Mouse (Mus musculus) liver, embryonic 13.5 days (tissue): ENCODE measurements around the gene Borcs5. TPM values are rescaled to one million over a fixed set of nuclear protein-coding genes. Genes with fewer than 3 reads are reported as not detected.
A peak's percentile ranks its signal among the peaks of the same experiment; 100 is the strongest.
"Not testable (repeated sequence)": the region's sequence is repeated elsewhere in the genome, so short reads cannot be mapped to it uniquely, and the experiment has no call there.

Experiments
- ATAC-seq: fragments of 200-750 bp; cut with Nextera tagmentation; 2 replicates; pipeline ENCODE4 v1.8.0; 2017; ENCODE audit warnings: low read depth, mild to moderate bottlenecking, moderate number of reproducible peaks, moderate library complexity
- DNase-seq: peaks from one replicate; pipeline ENCODE4 v3.0.0; 2022
- H3K27ac ChIP-seq: fragments of 300-500 bp; sonication (generic); 2 replicates; pipeline ENCODE4 v1.5.1; 2015; ENCODE audit warnings: moderate library complexity, mild to moderate bottlenecking, inconsistent platforms
- H3K27me3 ChIP-seq: fragments of 300-500 bp; sonication (generic); 2 replicates; pipeline ENCODE4 v1.6.1; 2015; ENCODE audit warnings: mild to moderate bottlenecking, inconsistent platforms
- H3K36me3 ChIP-seq: fragments of 300-500 bp; sonication (generic); 2 replicates; pipeline ENCODE4 v1.6.1; 2015; ENCODE audit warnings: mild to moderate bottlenecking, inconsistent platforms
- H3K4me1 ChIP-seq: fragments of 300-500 bp; sonication (generic); replicated peaks from 2 replicates; pipeline ENCODE4 v1.6.1; 2015; ENCODE audit warnings: inconsistent platforms
- H3K4me2 ChIP-seq: fragments of 300-500 bp; sonication (generic); 2 replicates; pipeline ENCODE4 v1.6.1; 2015; ENCODE audit warnings: inconsistent platforms, mild to moderate bottlenecking, moderate library complexity
- H3K4me3 ChIP-seq: fragments of 300-500 bp; sonication (generic); replicated peaks from 2 replicates; pipeline ENCODE4 v1.5.1; 2015; ENCODE audit warnings: mild to moderate bottlenecking, inconsistent platforms
- H3K9ac ChIP-seq: fragments of 300-500 bp; sonication (generic); 2 replicates; pipeline ENCODE4 v1.6.1; 2015; ENCODE audit warnings: mild to moderate bottlenecking, inconsistent platforms
- H3K9me3 ChIP-seq: fragments of 300-500 bp; sonication (generic); replicated peaks from 2 replicates; pipeline ENCODE4 v1.6.1; 2016; ENCODE audit warnings: inconsistent platforms
- WGBS: fragments of 180-500 bp; shearing (Covaris S2); methylation state at CpG from one replicate; pipeline ENCODE4 v1.1.7; 2015; ENCODE audit not compliant: insufficient replicate concordance; 5-methylcytosine and 5-hydroxymethylcytosine counted together
- polyA plus RNA-seq: library from polyadenylated mRNA; unstranded; fragments of >200 nt; fragmentation: Nextera tagmentation; extraction: Ambion mirVana; gene quantifications from 2 replicates; pipeline ENCODE4 v1.2.1, GENCODE M21; 2015

Gene Borcs5
- polyA plus RNA-seq, 1 experiment from 2014 or later: 11.9 TPM

GRCm38 (mm10) chr6:134677504-134677903 lies 38.2 kb downstream of the Borcs5 start:
- DNase-seq (no peak), ATAC-seq (no peak)
- H3K27ac ChIP-seq: no peak overlapping the region
- WGBS: 75% methylated on average over 4 of the region's 4 CpGs
- peaks cover 17% of the 10 kb centered on the region for H3K4me1 ChIP-seq
- no peaks in the 10 kb centered on the region for H3K9me3 ChIP-seq
- H3K9ac ChIP-seq: no peak overlapping the region
- H3K4me3 ChIP-seq: no peak overlapping the region
- H3K4me2 ChIP-seq: no peak overlapping the region
- no peaks in the 10 kb centered on the region for H3K27me3 ChIP-seq
- no peaks in the 10 kb centered on the region for H3K36me3 ChIP-seq

GRCm38 (mm10) chr6:134678037-134678436 lies 38.7 kb downstream of the Borcs5 start:
- no peak for DNase-seq
- Histone ChIP-seq H3K9me3 (no peaks in the 10 kb centered on the region), H3K27me3 (no peaks in the 10 kb centered on the region), H3K27ac (no peak overlapping the region), H3K36me3 (no peaks in the 10 kb centered on the region), H3K4me1 (peaks cover 17% of the 10 kb centered on the region), H3K4me3 (no peak overlapping the region), H3K9ac (no peak overlapping the region), H3K4me2 (no peak overlapping the region)
- ATAC-seq: peak; percentile 55
- 19% methylated on average over 3 of the region's 3 CpGs for WGBS

GRCm38 (mm10) chr6:134679330-134679729 lies 40.0 kb downstream of the Borcs5 start:
- not testable (repeated sequence) for H3K9me3 ChIP-seq, H3K27ac ChIP-seq, H3K4me2 ChIP-seq, H3K4me3 ChIP-seq, H3K27me3 ChIP-seq, H3K9ac ChIP-seq, H3K36me3 ChIP-seq, DNase-seq, ATAC-seq
- WGBS: 55% methylated on average over 4 of the region's 4 CpGs
- peaks cover 17% of the 10 kb centered on the region for H3K4me1 ChIP-seq

GRCm38 (mm10) chr6:134684354-134684915 lies 45.1 kb downstream of the Borcs5 start:
- ATAC-seq (no peak), DNase-seq (no peak)
- H3K4me3 ChIP-seq: no peak overlapping the region
- H3K36me3 ChIP-seq: 0 out of 2 replicates have a peak, but pooled peaks cover 3% of the 10 kb centered on the region
- no peak overlapping the region for H3K9ac ChIP-seq
- WGBS: 72% methylated on average over 6 of the region's 6 CpGs
- no peaks in the 10 kb centered on the region for H3K27me3 ChIP-seq
- H3K4me1 ChIP-seq: peaks cover 5% of the 10 kb centered on the region; the same call in 1 of the 2 replicates
- H3K9me3 ChIP-seq: no peaks in the 10 kb centered on the region
- no peak overlapping the region for H3K4me2 ChIP-seq
- H3K27ac ChIP-seq: no peak overlapping the region

- Histone ChIP-seq H3K9ac (no peak overlapping the region), H3K9me3 (no peaks in the 10 kb centered on the region), H3K27me3 (no peaks in the 10 kb centered on the region), H3K4me1 (peaks cover 5% of the 10 kb centered on the region; the same call in 1 of the 2 replicates), H3K4me2 (no peak overlapping the region), H3K27ac (no peak overlapping the region), H3K36me3 (0 out of 2 replicates have a peak, but pooled peaks cover 3% of the 10 kb centered on the region), H3K4me3 (no peak overlapping the region)
- no peak for ATAC-seq
- 58% methylated on average over 2 of the region's 2 CpGs for WGBS
- no peak for DNase-seq
These were observed 45.7 kb downstream of the Borcs5 start for GRCm38 (mm10) chr6:134685040-134685439.

GRCm38 (mm10) chr6:134685515-134685914 lies 46.2 kb downstream of the Borcs5 start:
- 76% methylated on average over 6 of the region's 6 CpGs for WGBS
- no peak for DNase-seq
- no peak overlapping the region for H3K4me3 ChIP-seq

GRCm38 (mm10) chr6:134694498-134694897 lies 55.2 kb downstream of the Borcs5 start:
- H3K27ac ChIP-seq: no peak overlapping the region
- no peaks in the 10 kb centered on the region for H3K36me3 ChIP-seq
- no peak overlapping the region for H3K9ac ChIP-seq
- no peak overlapping the region for H3K4me2 ChIP-seq
- no peak for DNase-seq
- no peaks in the 10 kb centered on the region for H3K9me3 ChIP-seq
- H3K4me1 ChIP-seq: no peaks in the 10 kb centered on the region
- no peak overlapping the region for H3K4me3 ChIP-seq
- no peak for ATAC-seq
- WGBS: 79% methylated on average over 6 of the region's 6 CpGs
- no peaks in the 10 kb centered on the region for H3K27me3 ChIP-seq

More at GRCm38 (mm10) chr6:134685515-134685914, 46.2 kb downstream of the Borcs5 start:
- peaks cover under 1% of the 10 kb centered on the region; the same call in 1 of the 2 replicates for H3K4me1 ChIP-seq
- H3K4me2 ChIP-seq: no peak overlapping the region
- H3K27me3 ChIP-seq: no peaks in the 10 kb centered on the region
- H3K9me3 ChIP-seq: no peaks in the 10 kb centered on the region
- no peak overlapping the region for H3K27ac ChIP-seq
- H3K9ac ChIP-seq: no peak overlapping the region
- ATAC-seq: no peak
- 0 out of 2 replicates have a peak, but pooled peaks cover 3% of the 10 kb centered on the region for H3K36me3 ChIP-seq

GRCm38 (mm10) chr6:134694988-134695387 lies 55.7 kb downstream of the Borcs5 start:
- Histone ChIP-seq H3K4me1 (peaks cover 3% of the 10 kb centered on the region), H3K27ac (no peak overlapping the region), H3K27me3 (no peaks in the 10 kb centered on the region), H3K9me3 (no peaks in the 10 kb centered on the region), H3K36me3 (no peaks in the 10 kb centered on the region), H3K4me3 (no peak overlapping the region), H3K4me2 (no peak overlapping the region), H3K9ac (no peak overlapping the region)
- 93% methylated on average over 3 of the region's 3 CpGs for WGBS
- DNase-seq: no peak
- ATAC-seq: no peak

GRCm38 (mm10) chr6:134695625-134696024 lies 56.3 kb downstream of the Borcs5 start:
- ATAC-seq (no peak), DNase-seq (no peak)
- Histone ChIP-seq H3K4me3 (no peak overlapping the region), H3K36me3 (no peaks in the 10 kb centered on the region), H3K4me1 (peaks cover 10% of the 10 kb centered on the region), H3K4me2 (no peak overlapping the region), H3K27me3 (no peaks in the 10 kb centered on the region), H3K9me3 (no peaks in the 10 kb centered on the region), H3K9ac (no peak overlapping the region), H3K27ac (no peak overlapping the region)
- WGBS: 70% methylated on average over 3 of the region's 3 CpGs

GRCm38 (mm10) chr6:134696146-134696545 lies 56.8 kb downstream of the Borcs5 start:
- Histone ChIP-seq H3K4me2 (no peak overlapping the region), H3K27me3 (no peaks in the 10 kb centered on the region), H3K9ac (no peak overlapping the region), H3K27ac (no peak overlapping the region), H3K4me1 (peaks cover 13% of the 10 kb centered on the region), H3K9me3 (no peaks in the 10 kb centered on the region), H3K36me3 (no peaks in the 10 kb centered on the region), H3K4me3 (no peak overlapping the region)
- WGBS: 58% methylated on average over 4 of the region's 4 CpGs
- no peak for ATAC-seq
- DNase-seq: no peak

- 58% methylated on average over 2 of the region's 2 CpGs for WGBS
- Histone ChIP-seq H3K9ac (no peak overlapping the region), H3K9me3 (no peaks in the 10 kb centered on the region), H3K27me3 (no peaks in the 10 kb centered on the region), H3K4me1 (peaks cover 13% of the 10 kb centered on the region), H3K4me3 (no peak overlapping the region), H3K4me2 (no peak overlapping the region), H3K36me3 (no peaks in the 10 kb centered on the region), H3K27ac (no peak overlapping the region)
- no peak for ATAC-seq
- DNase-seq: no peak
These were observed 57.2 kb downstream of the Borcs5 start for GRCm38 (mm10) chr6:134696554-134696953.

- Histone ChIP-seq H3K4me2 (no peak overlapping the region), H3K9me3 (no peaks in the 10 kb centered on the region), H3K27ac (no peak overlapping the region), H3K4me3 (no peak overlapping the region), H3K27me3 (no peaks in the 10 kb centered on the region), H3K9ac (no peak overlapping the region), H3K36me3 (no peaks in the 10 kb centered on the region), H3K4me1 (peaks cover 13% of the 10 kb centered on the region)
- DNase-seq (no peak), ATAC-seq (no peak)
- 84% methylated on average over 5 of the region's 5 CpGs for WGBS
These were observed 58.9 kb downstream of the Borcs5 start for GRCm38 (mm10) chr6:134698243-134698642.
